19 mouse cellular contexts compared by ENCODE assay signal in genomic region chr11:97657184-97657945, GRCm38 (mm10). TPM values are rescaled to one million over a fixed set of nuclear protein-coding genes. Genes with fewer than 3 reads are reported as not detected.
DNase-seq lines count a peak whose midpoint lies in the region; ATAC-seq and TF ChIP-seq lines count a peak whose summit lies in the region.
"Had no signal": no experiment of that assay in that cellular context is flagged by ENCODE, and none has a peak within 500 bp of the region (broad histone marks: within the 10 kb centered on the region; RNA-seq: fewer than 3 reads in every experiment).

No protein-coding gene starts in this region.

- in situ Hi-C loops in CH12.LX (cut with MboI; ENCODE audit: low pct_ligation_motif_present, low pct_unique_long_range_greater_than_20kb, low sequenced_read_pairs) = no loop called here

- DNase-seq in adrenal gland, postnatal 10 days = peak; percentile 61
- no peak for DNase-seq in adrenal gland, adult 18-20 months (ENCODE audit: low spot score in 2 of 2)
- DNase-seq in heart, postnatal 25 days (ENCODE audit: low spot score) = no peak
- DNase-seq in CH12.LX (ENCODE audit: extremely low read depth) = no peak
- DNase-seq in adrenal gland, postnatal 14 days = peak; percentile 62
- DNase-seq in right cerebral cortex, postnatal 14 days = no peak
- no peak for DNase-seq in layer of hippocampus, postnatal 10 days (ENCODE audit: low spot score in 2 of 2)
- DNase-seq: cerebellum, adult 11 months; embryo, embryonic 11 days; gastrocnemius, postnatal 36 days; kidney, adult 9 months; kidney, postnatal 4 days; lung, postnatal 10 days; right cerebral cortex, postnatal 25 days had no signal

- no peak for TF ChIP-seq CTCF in CH12.LX (conservative IDR thresholded peaks at IDR 0.05 in 1 of 2, IDR thresholded peaks at IDR 0.05 in 1 of 2; ENCODE audit: low read depth in 2 of 2, low read length in 2 of 2)

- intact Hi-C loops in heart, postnatal 25 days (cut with DNase I) = no loop called here

- no peak for TF ChIP-seq EP300 in CH12.LX (IDR thresholded peaks at IDR 0.05; ENCODE audit: low read length)

- H3K4me2 ChIP-seq in heart, embryonic 12.5 days = no peak overlapping the region
- peak overlapping the region; percentile 19 for H3K4me2 ChIP-seq in CH12.LX (ENCODE audit: insufficient read depth, low read depth, poor library complexity, severe bottlenecking)
- H3K4me2 ChIP-seq: forebrain, embryonic 12.5 days; limb, embryonic 15.5 days; neural tube, embryonic 13.5 days had no signal

- H3K9ac ChIP-seq in heart, embryonic 12.5 days = 0 out of 2 replicates have a peak overlapping the region, but pooled peaks have one; percentile 17
- peak overlapping the region; percentile 15 for H3K9ac ChIP-seq in CH12.LX (ENCODE audit: insufficient read depth, low read depth)
- H3K9ac ChIP-seq: forebrain, embryonic 12.5 days; limb, embryonic 15.5 days; neural tube, embryonic 13.5 days had no signal

- no peak for TF ChIP-seq RAD21 in CH12.LX (IDR thresholded peaks at IDR 0.05; ENCODE audit: low read depth, low read length)

- H3K9me3 ChIP-seq in heart, embryonic 12.5 days (replicated peaks) = 0 out of 2 replicates have a peak, but pooled peaks cover 4% of the 10 kb centered on the region
- peaks cover 7% of the 10 kb centered on the region for H3K9me3 ChIP-seq in CH12.LX (replicated peaks; ENCODE audit: low read length)
- H3K9me3 ChIP-seq: forebrain, embryonic 12.5 days; G1E; limb, embryonic 15.5 days; neural tube, embryonic 13.5 days had no signal

- H3K4me1 ChIP-seq in heart, embryonic 12.5 days (replicated peaks) = peaks cover 50% of the 10 kb centered on the region
- peaks cover 17 to 52% of the 10 kb centered on the region in 2 experiments for H3K4me1 ChIP-seq in CH12.LX (ENCODE audit: control insufficient read depth in 1 of 2, insufficient read depth in 2 of 2)

- no peaks in the 10 kb centered on the region for H3K36me3 ChIP-seq in heart, embryonic 12.5 days
- H3K36me3 ChIP-seq in CH12.LX (replicated peaks in 1 of 2; ENCODE audit: control insufficient read depth in 1 of 2, insufficient read depth in 1 of 2, low read length in 1 of 2) = peaks cover 17 to 47% of the 10 kb centered on the region in 2 experiments
- H3K36me3 ChIP-seq: forebrain, embryonic 12.5 days; neural tube, embryonic 13.5 days had no signal

- 22% methylated on average over 5 of the region's 6 CpGs for WGBS in heart, embryonic 12.5 days

- dilution Hi-C loops in CH12.LX (cut with MboI; ENCODE audit: extremely low pct_ligation_motif_present, extremely low pct_unique_long_range_greater_than_20kb, low sequenced_read_pairs) = no loop called here

- ATAC-seq in heart, embryonic 12.5 days (ENCODE audit: insufficient number of reproducible peaks, low FRiP score) = no peak

- H3K27ac ChIP-seq in heart, embryonic 12.5 days (ENCODE audit: poor library complexity, severe bottlenecking) = peak overlapping the region; percentile 49; the same call in 1 of the 2 replicates
- peak overlapping the region; percentile 72 for H3K27ac ChIP-seq in CH12.LX (ENCODE audit: insufficient read depth, low read depth)
- H3K27ac ChIP-seq: forebrain, embryonic 12.5 days; limb, embryonic 15.5 days; neural tube, embryonic 13.5 days had no signal

- H3K79me2 ChIP-seq in CH12.LX (replicated peaks; ENCODE audit: control insufficient read depth, extremely low read depth, insufficient read depth, poor library complexity, severe bottlenecking) = peaks cover 5% of the 10 kb centered on the region; the same call in 1 of the 2 replicates

- H3K27me3 ChIP-seq in heart, embryonic 12.5 days (replicated peaks) = no peaks in the 10 kb centered on the region
- H3K27me3 ChIP-seq in CH12.LX (replicated peaks) = no peaks in the 10 kb centered on the region

- H3K4me3 ChIP-seq in heart, embryonic 12.5 days = no peak overlapping the region
- H3K4me3 ChIP-seq in CH12.LX (replicated peaks in 1 of 3; ENCODE audit: low read depth in 2 of 3, low read length in 2 of 3, poor library complexity in 1 of 3) = peak overlapping the region in 2 of 3 experiments; percentile 1 to 33
- H3K4me3 ChIP-seq: forebrain, embryonic 12.5 days; limb, embryonic 15.5 days; neural tube, embryonic 13.5 days had no signal

- no peak; the same call in 1 of the 2 replicates for TF ChIP-seq POLR2A in CH12.LX (IDR thresholded peaks at IDR 0.05; ENCODE audit: low read depth, low read length)

TF ChIP-seq in CH12.LX, 34 proteins besides CTCF, POLR2A, EP300 and RAD21:
- TF ChIP-seq MAFK (IDR thresholded peaks at IDR 0.05; ENCODE audit: insufficient replicate concordance, low read length) (no peak), MXI1 (IDR thresholded peaks at IDR 0.05; ENCODE audit: low read depth, low read length) (peak; percentile 54; the same call in 1 of the 2 replicates), ZNF384 (IDR thresholded peaks at IDR 0.05; ENCODE audit: low read depth, low read length) (no peak), POLR2AphosphoS2 (IDR thresholded peaks at IDR 0.05; ENCODE audit: low read depth, low read length) (no peak), TCF12 (IDR thresholded peaks at IDR 0.05; ENCODE audit: low read depth, low read length) (0 out of 2 replicates have a peak, but pooled peaks have one; percentile 13), MAX (IDR thresholded peaks at IDR 0.05; ENCODE audit: low read length) (no peak), GABPA (IDR thresholded peaks at IDR 0.05; ENCODE audit: insufficient replicate concordance, low read depth, low read length) (no peak), ELF1 (IDR thresholded peaks at IDR 0.05; ENCODE audit: low read depth, low read length) (0 out of 2 replicates have a peak, but pooled peaks have one; percentile 23), KAT2A (IDR thresholded peaks at IDR 0.05; ENCODE audit: insufficient replicate concordance, low read length) (no peak), IRF4 (IDR thresholded peaks at IDR 0.05; ENCODE audit: low read depth, low read length) (no peak), SIN3A (IDR thresholded peaks at IDR 0.05; ENCODE audit: low read length) (peak; percentile 45; the same call in 1 of the 2 replicates)

RNA-seq across cellular contexts. Expression of gene Mllt6, which starts 5.8 kb away (rescaled TPM):
- 10 to 100 TPM; 36.1 to 48.2 TPM for total RNA-seq in adrenal gland, postnatal 10 days (2021)
- total RNA-seq in adrenal gland, adult 18-20 months (2021) = 10 to 100 TPM; 42.4 to 44.0 TPM
- polyA plus RNA-seq in heart, embryonic 12.5 days (2016; fragmentation: Nextera tagmentation; extraction: Ambion mirVana) = 1.8 and 2.2 TPM in 2 replicates
- total RNA-seq in heart, postnatal 25 days (2021) = 10 to 100 TPM; 59.8 to 63.3 TPM
- total RNA-seq in CH12.LX (2012; rRNA removed) (50.7 and 55.6 TPM in 2 replicates), CH12.LX (2014; rRNA removed) (24.3 and 25.3 TPM in 2 replicates)
- polyA plus RNA-seq in CH12.LX (2012; ENCODE audit: insufficient read length, low read depth) = 38.3 and 43.0 TPM in 2 replicates
- 37.0 and 45.2 TPM in 2 replicates for total RNA-seq in adrenal gland, postnatal 14 days (2021)
- 10 to 100 TPM; 50.5 to 55.5 TPM for total RNA-seq in layer of hippocampus, postnatal 10 days (2021)

RNA-seq across cellular contexts. Expression of gene Epop, which starts 27.9 kb away (rescaled TPM):
- total RNA-seq in adrenal gland, postnatal 10 days (2021) = 1 to 10 TPM; 3.5 to 5.1 TPM
- total RNA-seq in adrenal gland, adult 18-20 months (2021) = 1 to 10 TPM; 5.5 to 8.2 TPM
- 2.0 and 2.5 TPM in 2 replicates for polyA plus RNA-seq in heart, embryonic 12.5 days (2016; fragmentation: Nextera tagmentation; extraction: Ambion mirVana)
- 1 to 10 TPM in 1 of 2 experiments, under 1 TPM in 1; 0.94 to 1.5 TPM for total RNA-seq in heart, postnatal 25 days (2021)
- 4.2 and 5.0 TPM in 2 replicates for total RNA-seq in CH12.LX (2012; rRNA removed)
- 1.7 and 2.1 TPM in 2 replicates for total RNA-seq in CH12.LX (2014; rRNA removed)
- 8.3 and 8.4 TPM in 2 replicates for polyA plus RNA-seq in CH12.LX (2012; ENCODE audit: insufficient read length, low read depth)
- 6.3 and 6.4 TPM in 2 replicates for total RNA-seq in adrenal gland, postnatal 14 days (2021)
- 1 to 10 TPM; 7.4 to 9.8 TPM for total RNA-seq in layer of hippocampus, postnatal 10 days (2021)

RNA-seq across cellular contexts. Expression of gene Cisd3, which starts 28.3 kb away (rescaled TPM):
- total RNA-seq in adrenal gland, postnatal 10 days (2021) = 100 to 1,000 TPM; 260 to 277 TPM
- total RNA-seq in adrenal gland, adult 18-20 months (2021) = 100 to 1,000 TPM; 165 to 273 TPM
- 40.5 and 44.8 TPM in 2 replicates for polyA plus RNA-seq in heart, embryonic 12.5 days (2016; fragmentation: Nextera tagmentation; extraction: Ambion mirVana)
- total RNA-seq in heart, postnatal 25 days (2021) = 100 to 1,000 TPM; 145 to 155 TPM
- total RNA-seq in CH12.LX (2012; rRNA removed) (141 and 157 TPM in 2 replicates), CH12.LX (2014; rRNA removed) (63.8 and 66.1 TPM in 2 replicates)
- 169 and 221 TPM in 2 replicates for polyA plus RNA-seq in CH12.LX (2012; ENCODE audit: insufficient read length, low read depth)
- total RNA-seq in adrenal gland, postnatal 14 days (2021) = 277 and 297 TPM in 2 replicates
- 10 to 100 TPM; 34.3 to 40.1 TPM for total RNA-seq in layer of hippocampus, postnatal 10 days (2021)

RNA-seq across cellular contexts. Expression of gene Pcgf2, which starts 42.9 kb away (rescaled TPM):
- 10 to 100 TPM; 29.7 to 41.0 TPM for total RNA-seq in adrenal gland, postnatal 10 days (2021)
- total RNA-seq in adrenal gland, adult 18-20 months (2021) = 10 to 100 TPM; 18.6 to 19.5 TPM
- 11.0 and 12.3 TPM in 2 replicates for polyA plus RNA-seq in heart, embryonic 12.5 days (2016; fragmentation: Nextera tagmentation; extraction: Ambion mirVana)
- 1 to 10 TPM; 6.2 to 6.4 TPM for total RNA-seq in heart, postnatal 25 days (2021)
- total RNA-seq in CH12.LX (2012; rRNA removed) = 5.6 and 7.9 TPM in 2 replicates
- total RNA-seq in CH12.LX (2014; rRNA removed) = 0.81 and 0.99 TPM in 2 replicates
- 16.3 and 19.5 TPM in 2 replicates for polyA plus RNA-seq in CH12.LX (2012; ENCODE audit: insufficient read length, low read depth)
- total RNA-seq in adrenal gland, postnatal 14 days (2021) = 28.1 and 32.6 TPM in 2 replicates
- 10 to 100 TPM; 51.0 to 52.0 TPM for total RNA-seq in layer of hippocampus, postnatal 10 days (2021)

RNA-seq across cellular contexts. Expression of gene Psmb3, which starts 45.8 kb away (rescaled TPM):
- total RNA-seq in adrenal gland, postnatal 10 days (2021) = 100 to 1,000 TPM; 231 to 234 TPM
- total RNA-seq in adrenal gland, adult 18-20 months (2021) = 100 to 1,000 TPM; 221 to 238 TPM
- polyA plus RNA-seq in heart, embryonic 12.5 days (2016; fragmentation: Nextera tagmentation; extraction: Ambion mirVana) = 342 and 374 TPM in 2 replicates
- total RNA-seq in heart, postnatal 25 days (2021) = 100 to 1,000 TPM; 150 to 151 TPM
- 863 and 969 TPM in 2 replicates for total RNA-seq in CH12.LX (2012; rRNA removed)
- total RNA-seq in CH12.LX (2014; rRNA removed) = 1,070 and 1,251 TPM in 2 replicates
- polyA plus RNA-seq in CH12.LX (2012; ENCODE audit: insufficient read length, low read depth) = 560 and 594 TPM in 2 replicates
- total RNA-seq in adrenal gland, postnatal 14 days (2021) = 216 and 225 TPM in 2 replicates
- total RNA-seq in layer of hippocampus, postnatal 10 days (2021) = 100 to 1,000 TPM; 146 to 170 TPM

Comparison
In these comparisons a context has a peak if more than half of its experiments do, and no peak if none do; other contexts are left out.
1. DNase-seq: peak in adrenal gland, postnatal 10 days (single experiment) and adrenal gland, postnatal 14 days (single experiment); none in adrenal gland, adult 18-20 months (0 of 2), heart, postnatal 25 days (single experiment), CH12.LX (single experiment), right cerebral cortex, postnatal 14 days (single experiment) and layer of hippocampus, postnatal 10 days (0 of 2).